In the genomic region with DNA sequence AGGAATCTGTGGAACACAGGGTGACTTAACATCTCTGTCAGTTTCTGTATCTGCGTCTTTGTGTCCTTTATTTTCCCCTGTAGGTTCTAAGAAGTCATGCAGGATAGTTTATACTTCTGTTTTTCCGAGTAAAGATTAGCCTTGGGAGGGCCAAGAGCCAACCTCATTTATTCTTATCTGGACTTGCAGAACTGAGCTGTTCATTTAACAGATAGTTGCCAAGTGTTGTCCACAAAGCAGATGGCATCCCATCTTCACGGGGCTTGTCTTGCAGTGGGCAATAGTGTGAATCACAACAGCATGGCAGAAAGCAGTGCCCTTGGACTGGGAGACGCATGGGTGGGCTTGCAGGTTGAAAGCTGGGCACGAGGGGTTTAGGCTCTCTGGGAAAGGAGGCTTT, we compare ENCODE assay signal across 21 mouse cellular contexts. TPM values are rescaled to one million over a fixed set of nuclear protein-coding genes. Genes with fewer than 3 reads are reported as not detected.
DNase-seq lines count a peak whose midpoint lies in the region; ATAC-seq and TF ChIP-seq lines count a peak whose summit lies in the region.
"Had no signal": no experiment of that assay in that cellular context is flagged by ENCODE, and none has a peak within 500 bp of the region (broad histone marks: within the 10 kb centered on the region; RNA-seq: fewer than 3 reads in every experiment).

No protein-coding gene starts in this region.

- no peak for TF ChIP-seq CTCF in liver, postnatal 0 days (IDR thresholded peaks at IDR 0.05; ENCODE audit: low read depth)

- H3K27me3 ChIP-seq in liver, postnatal 0 days (ENCODE audit: insufficient read depth, low read length), result peaks cover 7% of the 10 kb centered on the region; the same call in 1 of the 2 replicates
- H3K27me3 ChIP-seq: Patski had no signal

- H3K4me2 ChIP-seq in liver, postnatal 0 days (ENCODE audit: low read depth, low read length), result peak overlapping the region; percentile 79
- H3K4me2 ChIP-seq: forebrain, embryonic 13.5 days; midbrain, embryonic 11.5 days had no signal

- WGBS in liver, postnatal 0 days (ENCODE audit: insufficient replicate concordance), result 50% methylated on average over 5 of the region's 5 CpGs

- no peaks in the 10 kb centered on the region for H3K9me3 ChIP-seq in liver, postnatal 0 days (ENCODE audit: low read length)
- H3K9me3 ChIP-seq: forebrain, embryonic 13.5 days; hindbrain, embryonic 10.5 days had no signal

- H3K27ac ChIP-seq in liver, postnatal 0 days (ENCODE audit: low read depth), result peak overlapping the region; percentile 58
- H3K27ac ChIP-seq: forebrain, embryonic 13.5 days; hindbrain, embryonic 10.5 days; kidney, postnatal 0 days; left cerebral cortex, adult 2 months had no signal

- DNase-seq in MEL-GATA-1-ER (ENCODE audit: extremely low read depth, low read depth) (peak; percentile 92), liver (peak; percentile 68)
- DNase-seq in c-Kit-positive CD71-positive TER-119-negative erythroid progenitor cells, embryonic 14.5 days (ENCODE audit: low read depth), result peak; percentile 77
- no peak for DNase-seq in liver, postnatal 0 days
- no peak for DNase-seq in urinary bladder, postnatal 14 days (ENCODE audit: low spot score)
- DNase-seq in Muller cell, postnatal 12 days (ENCODE audit: inconsistent ontology term), result no peak
- no peak for DNase-seq in frontal cortex, postnatal 14 days (ENCODE audit: low spot score in 2 of 2)
- DNase-seq: adrenal gland, adult 8-10 months; cerebellum, adult 18-20 months; cerebellum, postnatal 25 days; gastrocnemius, postnatal 36 days; kidney, adult 18-20 months; lung, adult 2 months; lung, postnatal 4 days; thymus, postnatal 4 days had no signal

- H3K9ac ChIP-seq in liver, postnatal 0 days (replicated peaks), result no peak overlapping the region
- H3K9ac ChIP-seq: forebrain, embryonic 13.5 days had no signal

- peak; percentile 89 for TF ChIP-seq EP300 in liver, postnatal 0 days (IDR thresholded peaks at IDR 0.05; ENCODE audit: low read depth)

- H3K36me3 ChIP-seq in liver, postnatal 0 days (replicated peaks; ENCODE audit: insufficient read depth, low read length), result peaks cover 4% of the 10 kb centered on the region; the same call in 1 of the 2 replicates

- peak overlapping the region; percentile 15; the same call in 1 of the 2 replicates for H3K4me3 ChIP-seq in liver, postnatal 0 days (ENCODE audit: low read depth, low read length)
- H3K4me3 ChIP-seq: forebrain, embryonic 13.5 days; hindbrain, embryonic 10.5 days; left cerebral cortex, adult 2 months had no signal

- peaks cover 15% of the 10 kb centered on the region for H3K4me1 ChIP-seq in liver, postnatal 0 days (ENCODE audit: insufficient read depth)

- ATAC-seq in liver, postnatal 0 days, result peak; percentile 60
- ATAC-seq: forebrain, embryonic 13.5 days; Patski had no signal

RNA-seq across cellular contexts. Expression of gene Dnaja4, which starts 5.7 kb away (rescaled TPM):
- polyA plus RNA-seq in liver, postnatal 0 days (2015; fragmentation: Nextera tagmentation; extraction: Ambion mirVana), result 6.0 and 6.8 TPM in 2 replicates

RNA-seq across cellular contexts. Expression of gene Wdr61, which starts 30.0 kb away (rescaled TPM):
- polyA plus RNA-seq in liver, postnatal 0 days (2015; fragmentation: Nextera tagmentation; extraction: Ambion mirVana), result 72.1 and 75.4 TPM in 2 replicates

RNA-seq across cellular contexts. Expression of gene Acsbg1, which starts 42.7 kb away (rescaled TPM):
- 0.12 and 0.13 TPM in 2 replicates for polyA plus RNA-seq in liver, postnatal 0 days (2015; fragmentation: Nextera tagmentation; extraction: Ambion mirVana)

Comparison
In these comparisons a context has a peak if more than half of its experiments do, and no peak if none do; other contexts are left out.
1. DNase-seq: peak in MEL-GATA-1-ER (single experiment), c-Kit-positive CD71-positive TER-119-negative erythroid progenitor cells, embryonic 14.5 days (single experiment) and liver (single experiment); none in liver, postnatal 0 days (single experiment), urinary bladder, postnatal 14 days (single experiment), Muller cell, postnatal 12 days (single experiment) and frontal cortex, postnatal 14 days (0 of 2).